Mouse (Mus musculus) frontal cortex, postnatal 14 days (tissue): Measurements from ENCODE around the gene Qrich1.
"Not testable (repeated sequence)": the region's sequence is repeated elsewhere in the genome, so short reads cannot be mapped to it uniquely, and the experiment has no call there.

Experiments used
- DNase-seq, 2 experiments: peaks; one replicate each; pipeline ENCODE4 v3.0.0; 2022; ENCODE audit warnings: low spot score in 2 of 2

Qrich1 gene

DNA sequence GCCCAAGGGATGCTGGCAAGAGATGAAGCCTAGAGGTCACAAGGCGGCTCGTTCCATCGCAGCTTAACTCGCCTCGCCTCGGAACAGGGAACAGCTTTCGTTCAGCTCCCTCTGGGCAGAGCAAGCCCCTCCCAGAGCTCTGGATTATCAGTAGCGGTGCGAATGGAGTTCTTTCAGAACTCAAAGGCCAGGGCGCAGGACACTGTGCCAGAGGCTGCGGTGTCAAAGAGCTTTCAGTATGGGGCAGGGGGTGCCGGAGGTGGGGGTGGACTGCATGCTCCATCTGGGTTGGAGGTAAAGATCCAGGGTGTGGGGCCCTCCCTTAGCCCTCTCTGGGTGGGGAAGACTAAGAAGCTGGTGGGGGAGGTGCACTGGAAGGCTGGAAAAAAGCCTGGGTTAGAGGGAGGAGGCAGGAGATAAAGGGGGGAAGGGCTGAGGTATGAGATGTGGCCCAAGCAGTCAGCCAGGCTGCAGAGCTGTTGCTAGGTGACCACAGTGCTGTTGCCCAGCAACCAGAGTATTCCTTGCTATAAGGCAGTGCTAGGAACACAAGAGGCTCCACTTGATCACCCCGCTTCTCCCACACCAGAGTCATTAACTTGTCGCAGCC, 71.1 kb downstream of the Qrich1 start:
- peak; percentile 72 to 88 for DNase-seq

DNA sequence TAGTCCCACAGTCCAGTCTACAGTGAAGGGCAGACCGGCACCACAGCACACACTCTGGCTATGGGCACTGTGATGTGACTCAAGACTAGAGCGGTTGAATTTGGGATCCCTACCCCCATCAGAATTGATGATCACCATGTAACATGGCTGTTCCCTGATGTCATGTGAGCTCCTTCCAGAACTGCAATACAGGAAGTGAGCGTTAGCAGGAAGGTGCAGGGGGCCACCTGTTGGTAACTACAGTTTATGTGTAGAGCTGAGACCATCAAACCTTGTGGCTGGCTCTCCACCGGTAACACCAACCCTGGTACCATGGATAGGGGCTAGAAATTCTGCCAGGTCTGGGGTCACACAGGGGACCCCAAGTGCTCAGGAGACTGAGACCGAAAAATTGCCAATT, 72.6 kb downstream of the Qrich1 start:
- no peak for DNase-seq

- no peak for DNase-seq
Observed at GRCm38 (mm10) chr9:108591462-108591861, 74.9 kb downstream of the Qrich1 start.

DNA sequence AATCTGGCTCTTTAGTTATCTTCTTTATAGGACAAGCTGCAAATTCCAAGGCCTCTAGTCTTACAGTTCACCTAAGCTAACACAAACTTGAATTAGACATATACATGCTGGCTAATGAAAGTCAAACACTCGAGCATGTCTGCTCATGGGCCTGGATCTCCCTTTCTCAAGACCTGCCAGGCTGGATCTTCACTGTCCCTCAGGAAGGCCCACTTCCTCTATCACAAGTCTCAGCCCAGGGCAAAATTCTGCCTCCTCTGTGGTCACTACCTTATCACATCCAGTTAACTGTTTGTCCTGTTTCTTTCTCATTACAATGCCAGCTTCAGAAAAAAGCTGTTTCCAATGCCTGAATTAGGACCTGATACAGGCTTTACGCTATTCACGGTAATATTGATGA, 77.7 kb downstream of the Qrich1 start:
- DNase-seq: no peak

GRCm38 (mm10) chr9:108596998-108597764, 80.6 kb downstream of the Qrich1 start, which contains the start of gene P4htm:
P4htm (minus strand) TSS chr9:108597667.
- peak in 1 of 2 experiments; percentile 68 for DNase-seq

GRCm38 (mm10) chr9:108599021-108599566, 82.5 kb downstream of the Qrich1 start:
- no peak for DNase-seq

GRCm38 (mm10) chr9:108600011-108600410, 83.4 kb downstream of the Qrich1 start:
- no peak for DNase-seq

- DNase-seq: no peak
Observed at GRCm38 (mm10) chr9:108601986-108602385, 85.4 kb downstream of the Qrich1 start.

- DNase-seq: not testable (repeated sequence)
Observed at GRCm38 (mm10) chr9:108607929-108608328, 91.3 kb downstream of the Qrich1 start.

DNA sequence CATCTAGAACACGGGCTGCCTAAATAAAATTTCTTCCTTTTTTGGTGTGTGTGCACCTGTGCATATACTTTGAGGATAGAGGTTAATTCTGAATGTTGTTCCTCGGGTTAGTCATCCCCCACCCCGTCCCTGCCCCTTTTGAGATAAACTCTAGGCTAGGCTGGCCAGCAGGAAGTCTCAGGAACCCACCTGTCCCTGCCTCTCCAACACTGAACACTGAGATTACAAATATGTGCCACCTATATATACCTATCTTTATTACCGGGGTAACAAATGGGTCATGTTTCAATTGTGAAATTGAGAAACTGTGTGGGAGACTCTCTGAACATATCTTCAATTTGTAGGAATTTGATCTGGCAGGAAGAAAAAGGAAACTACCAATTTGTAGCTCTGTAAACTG, 92.3 kb downstream of the Qrich1 start:
- DNase-seq: no peak
